Mouse (Mus musculus) ovary, postnatal 36 days (tissue): Measurements from ENCODE around the gene Cltb.

ENCODE experiments used
- DNase-seq: peaks from one replicate; pipeline ENCODE4 v3.0.0; 2022; ENCODE audit warnings: low spot score, mixed read lengths

The Cltb gene

GRCm38 (mm10) chr13:54596107-54596690, 14.9 kb downstream of the Cltb start:
- no peak for DNase-seq

- no peak for DNase-seq
Measured at GRCm38 (mm10) chr13:54593617-54594016, 17.5 kb downstream of the Cltb start.

- DNase-seq, result no peak
Measured at GRCm38 (mm10) chr13:54591776-54592356, 19.3 kb downstream of the Cltb start.

GRCm38 (mm10) chr13:54589996-54590951, 20.9 kb downstream of the Cltb start, which contains the start of the genes Nop16 and Higd2a:
Gene Nop16 (minus strand): TSS chr13:54590090.
Gene Higd2a (plus strand): TSS chr13:54590207.
- peak; percentile 93 for DNase-seq

- no peak for DNase-seq
Measured at GRCm38 (mm10) chr13:54589414-54589995, 21.6 kb downstream of the Cltb start.

- no peak for DNase-seq
Measured at GRCm38 (mm10) chr13:54585831-54586230, 25.3 kb downstream of the Cltb start.

- no peak for DNase-seq
Measured at GRCm38 (mm10) chr13:54582860-54583259, 28.3 kb downstream of the Cltb start.

- no peak for DNase-seq
Measured at GRCm38 (mm10) chr13:54582126-54582525, 29.0 kb downstream of the Cltb start.

- DNase-seq, result no peak
Measured at GRCm38 (mm10) chr13:54581385-54581784, 29.8 kb downstream of the Cltb start.

GRCm38 (mm10) chr13:54577652-54578507, 33.3 kb downstream of the Cltb start:
- DNase-seq, result no peak

- peak; percentile 26 for DNase-seq
Measured at GRCm38 (mm10) chr13:54575489-54575888, 35.7 kb downstream of the Cltb start.

GRCm38 (mm10) chr13:54574854-54575481, 36.2 kb downstream of the Cltb start, which contains the start of gene Arl10:
Gene Arl10 (plus strand): TSS chr13:54575015.
- peak; percentile 82 for DNase-seq

- DNase-seq, result no peak
Measured at GRCm38 (mm10) chr13:54572621-54573020, 38.5 kb downstream of the Cltb start.

GRCm38 (mm10) chr13:54571637-54572036, 39.5 kb downstream of the Cltb start:
- no peak for DNase-seq

- DNase-seq, result no peak
Measured at GRCm38 (mm10) chr13:54570736-54571135, 40.4 kb downstream of the Cltb start.

- no peak for DNase-seq
Measured at GRCm38 (mm10) chr13:54569282-54569681, 41.9 kb downstream of the Cltb start.

- no peak for DNase-seq
Measured at GRCm38 (mm10) chr13:54568380-54568779, 42.8 kb downstream of the Cltb start.

- peak; percentile 33 for DNase-seq
Measured at GRCm38 (mm10) chr13:54565594-54566345, 45.4 kb downstream of the Cltb start.

- DNase-seq, result peak; percentile 91
Measured at GRCm38 (mm10) chr13:54565201-54565581, 46.0 kb downstream of the Cltb start, which contains the start of gene 4833439L19Rik. Gene 4833439L19Rik (minus strand): TSS chr13:54565435.
